Mouse (Mus musculus) bone marrow macrophage, adult 2 months (primary cell): Measurements from ENCODE around the gene Trim5.

ENCODE experiments used
- CTCF ChIP-seq: IDR thresholded peaks from 2 replicates; pipeline ENCODE4 v1.5.1; 2012; ENCODE audit warnings: low read depth, mild to moderate bottlenecking, low read length, moderate library complexity
- POLR2A ChIP-seq: IDR thresholded peaks from 2 replicates; pipeline ENCODE4 v1.6.1; 2012; ENCODE audit warnings: mild to moderate bottlenecking, low read depth, low read length, borderline replicate concordance

- TF ChIP-seq POLR2A (no peak), CTCF (no peak)
Measured at GRCm38 (mm10) chr7:104244287-104245181, 43.4 kb downstream of the Trim5 start, which contains the start of gene Trim34a.
